ENCODE assay signal across 7 mouse cellular contexts in genomic region chr1:75369984-75370660, GRCm38 (mm10). TPM values are rescaled to one million over a fixed set of nuclear protein-coding genes. Genes with fewer than 3 reads are reported as not detected.
DNase-seq lines count a peak whose midpoint lies in the region; ATAC-seq lines count a peak whose summit lies in the region.

No protein-coding gene starts in this region.

- no peak overlapping the region for H3K4me3 ChIP-seq in heart, embryonic 16.5 days (ENCODE audit: low read length)
- no peak overlapping the region for H3K4me3 ChIP-seq in liver, embryonic 11.5 days (ENCODE audit: low read depth, low read length)
- H3K4me3 ChIP-seq in neural tube, embryonic 15.5 days (replicated peaks), result no peak overlapping the region

- peak overlapping the region; percentile 44 for H3K4me2 ChIP-seq in heart, embryonic 16.5 days (ENCODE audit: low read depth, low read length)
- no peak overlapping the region; the same call in none of the 2 replicates for H3K4me2 ChIP-seq in liver, embryonic 11.5 days
- no peak overlapping the region for H3K4me2 ChIP-seq in neural tube, embryonic 15.5 days

- 32% methylated on average over 13 of the region's 13 CpGs for WGBS in heart, embryonic 16.5 days
- WGBS in liver, embryonic 11.5 days, result 55% methylated on average over 13 of the region's 13 CpGs
- 51% methylated on average over 13 of the region's 13 CpGs for WGBS in neural tube, embryonic 15.5 days

- H3K4me1 ChIP-seq in heart, embryonic 16.5 days (ENCODE audit: control insufficient read depth, insufficient read depth, low read length), result peaks cover 25% of the 10 kb centered on the region
- peaks cover 10% of the 10 kb centered on the region; the same call in 1 of the 2 replicates for H3K4me1 ChIP-seq in liver, embryonic 11.5 days (replicated peaks; ENCODE audit: control insufficient read depth, insufficient read depth, low read length)
- H3K4me1 ChIP-seq in neural tube, embryonic 15.5 days, result peaks cover 23% of the 10 kb centered on the region

- H3K9me3 ChIP-seq in heart, embryonic 16.5 days (replicated peaks; ENCODE audit: control insufficient read depth, low read length), result no peaks in the 10 kb centered on the region
- H3K9me3 ChIP-seq in liver, embryonic 11.5 days (ENCODE audit: control insufficient read depth, low read length), result no peaks in the 10 kb centered on the region
- H3K9me3 ChIP-seq in neural tube, embryonic 15.5 days (replicated peaks), result no peaks in the 10 kb centered on the region

- H3K9ac ChIP-seq in heart, embryonic 16.5 days (ENCODE audit: low read length), result peak overlapping the region; percentile 65
- H3K9ac ChIP-seq in liver, embryonic 11.5 days (ENCODE audit: low read depth, low read length), result no peak overlapping the region
- no peak overlapping the region for H3K9ac ChIP-seq in neural tube, embryonic 15.5 days (replicated peaks)

- H3K27ac ChIP-seq in heart, embryonic 16.5 days (ENCODE audit: low read length), result peak overlapping the region; percentile 79
- 0 out of 2 replicates have a peak overlapping the region, but pooled peaks have one; percentile 2 for H3K27ac ChIP-seq in liver, embryonic 11.5 days (ENCODE audit: low read depth, low read length)
- H3K27ac ChIP-seq in neural tube, embryonic 15.5 days (replicated peaks), result no peak overlapping the region

- no peak for ATAC-seq in heart, embryonic 16.5 days (replicated peaks; ENCODE audit: extremely low read depth, insufficient read depth, low FRiP score)
- ATAC-seq in liver, embryonic 11.5 days (replicated peaks; ENCODE audit: low FRiP score), result no peak
- no peak for ATAC-seq in neural tube, embryonic 15.5 days (ENCODE audit: low FRiP score)

- peaks cover 2% of the 10 kb centered on the region for H3K27me3 ChIP-seq in heart, embryonic 16.5 days (ENCODE audit: control insufficient read depth, insufficient read depth, low read length)
- H3K27me3 ChIP-seq in liver, embryonic 11.5 days (replicated peaks; ENCODE audit: control insufficient read depth, insufficient read depth, low read length), result peaks cover 21% of the 10 kb centered on the region
- H3K27me3 ChIP-seq in neural tube, embryonic 15.5 days (replicated peaks), result peaks cover 19% of the 10 kb centered on the region

- H3K36me3 ChIP-seq in heart, embryonic 16.5 days (ENCODE audit: control insufficient read depth, insufficient read depth), result peaks cover 9% of the 10 kb centered on the region; the same call in 1 of the 2 replicates
- H3K36me3 ChIP-seq in liver, embryonic 11.5 days (ENCODE audit: control insufficient read depth, insufficient read depth, low read length), result no peaks in the 10 kb centered on the region
- no peaks in the 10 kb centered on the region for H3K36me3 ChIP-seq in neural tube, embryonic 15.5 days

- peak; percentile 87 for DNase-seq in adrenal gland, postnatal 10 days
- DNase-seq in cerebellum, adult 9-11 months, result peak; percentile 99
- no peak for DNase-seq in liver, embryonic 11.5 days (ENCODE audit: low spot score)
- DNase-seq in yolk sac, embryonic 10.5 days (ENCODE audit: low spot score), result peak; percentile 87
- DNase-seq in layer of hippocampus, adult 9-10 months (ENCODE audit: low spot score), result no peak

RNA-seq across cellular contexts. Expression of gene Speg, which starts 5.0 kb away (rescaled TPM):
- total RNA-seq in adrenal gland, postnatal 10 days (2021), result 10 to 100 TPM; 12.8 to 30.6 TPM
- 41.1 and 46.4 TPM in 2 replicates for polyA plus RNA-seq in heart, embryonic 16.5 days (2015; fragmentation: Nextera tagmentation; extraction: Ambion mirVana)
- polyA plus RNA-seq in liver, embryonic 11.5 days (2014; fragmentation: Nextera tagmentation; extraction: Ambion mirVana), result 24.8 and 32.3 TPM in 2 replicates
- polyA plus RNA-seq in neural tube, embryonic 15.5 days (2015; fragmentation: Nextera tagmentation; extraction: Ambion mirVana), result 20.1 and 21.7 TPM in 2 replicates

RNA-seq across cellular contexts. Expression of gene Des, which starts 10.0 kb away (rescaled TPM):
- 100 to 1,000 TPM in 1 of 2 experiments, 10 to 100 TPM in 1; 62.7 to 208 TPM for total RNA-seq in adrenal gland, postnatal 10 days (2021)
- 469 and 480 TPM in 2 replicates for polyA plus RNA-seq in heart, embryonic 16.5 days (2015; fragmentation: Nextera tagmentation; extraction: Ambion mirVana)
- 13.3 and 14.5 TPM in 2 replicates for polyA plus RNA-seq in liver, embryonic 11.5 days (2014; fragmentation: Nextera tagmentation; extraction: Ambion mirVana)
- polyA plus RNA-seq in neural tube, embryonic 15.5 days (2015; fragmentation: Nextera tagmentation; extraction: Ambion mirVana), result 10.9 and 16.0 TPM in 2 replicates

RNA-seq across cellular contexts. Expression of gene Dnpep, which starts 52.3 kb away (rescaled TPM):
- total RNA-seq in adrenal gland, postnatal 10 days (2021), result 100 to 1,000 TPM; 103 to 106 TPM
- polyA plus RNA-seq in heart, embryonic 16.5 days (2015; fragmentation: Nextera tagmentation; extraction: Ambion mirVana), result 129 and 131 TPM in 2 replicates
- 83.7 and 98.7 TPM in 2 replicates for polyA plus RNA-seq in liver, embryonic 11.5 days (2014; fragmentation: Nextera tagmentation; extraction: Ambion mirVana)
- 145 and 154 TPM in 2 replicates for polyA plus RNA-seq in neural tube, embryonic 15.5 days (2015; fragmentation: Nextera tagmentation; extraction: Ambion mirVana)

Comparison
In these comparisons a context has a peak if more than half of its experiments do, and no peak if none do; other contexts are left out.
1. DNase-seq: peak in adrenal gland, postnatal 10 days (single experiment), cerebellum, adult 9-11 months (single experiment) and yolk sac, embryonic 10.5 days (single experiment); none in liver, embryonic 11.5 days (single experiment) and layer of hippocampus, adult 9-10 months (single experiment).
2. RNA of gene Des, which starts 10.0 kb away (polyA plus RNA-seq): 469 to 480 TPM in heart, embryonic 16.5 days; 13.3 to 14.5 TPM in liver, embryonic 11.5 days and 10.9 to 16.0 TPM in neural tube, embryonic 15.5 days; every median in the first group is over 10 times any median in the second.